Mouse (Mus musculus): ENCODE data around the gene Khnyn. TPM values are rescaled to one million over a fixed set of nuclear protein-coding genes. Genes with fewer than 3 reads are reported as not detected.

The Khnyn gene
- 10.1 and 11.7 TPM in 2 replicates for polyA plus RNA-seq (2015; fragmentation: Nextera tagmentation; extraction: Ambion mirVana)

- Histone ChIP-seq H3K4me2 (replicated peaks; ENCODE audit: low read depth, low read length) (peak within 1 kb of the TSS; percentile 74), H3K9me3 (ENCODE audit: low read length) (no peaks in the 10 kb centered on the region), H3K27me3 (replicated peaks; ENCODE audit: insufficient read depth, low read length) (no peaks in the 10 kb centered on the region), H3K27ac (ENCODE audit: low read length) (peak within 1 kb of the TSS; percentile 98), H3K36me3 (ENCODE audit: insufficient read depth, low read length) (peaks cover 17% of the 10 kb centered on the region; the same call in 1 of the 2 replicates), H3K4me1 (ENCODE audit: insufficient read depth, low read depth, low read length) (peaks cover 16% of the 10 kb centered on the region; the same call in 1 of the 2 replicates), H3K4me3 (ENCODE audit: low read depth, low read length) (peak within 1 kb of the TSS; percentile 85), H3K9ac (replicated peaks; ENCODE audit: low read depth) (peak within 1 kb of the TSS; percentile 92)
- peak; percentile 10; the same call in 1 of the 2 replicates for TF ChIP-seq CTCF (IDR thresholded peaks at IDR 0.05)
- no peak for TF ChIP-seq EP300 (IDR thresholded peaks at IDR 0.05)
- DNase-seq (ENCODE audit: low spot score) (peak; percentile 98), ATAC-seq (peak; percentile 98)
- WGBS, result 1% methylated on average over 20 of the region's 30 CpGs
Measured at GRCm38 (mm10) chr14:55884713-55885113, at the start of gene Khnyn. Gene Khnyn, plus strand, starts transcription at chr14:55884947.

- Histone ChIP-seq H3K36me3 (ENCODE audit: insufficient read depth, low read length) (no peaks in the 10 kb centered on the region), H3K9me3 (ENCODE audit: low read length) (no peaks in the 10 kb centered on the region), H3K4me2 (replicated peaks; ENCODE audit: low read depth, low read length) (no peak overlapping the region), H3K4me3 (ENCODE audit: low read depth, low read length) (no peak overlapping the region), H3K27me3 (replicated peaks; ENCODE audit: insufficient read depth, low read length) (no peaks in the 10 kb centered on the region), H3K27ac (ENCODE audit: low read length) (no peak overlapping the region), H3K9ac (replicated peaks; ENCODE audit: low read depth) (no peak overlapping the region), H3K4me1 (ENCODE audit: insufficient read depth, low read depth, low read length) (no peaks in the 10 kb centered on the region)
- no peak for DNase-seq (ENCODE audit: low spot score)
- TF ChIP-seq EP300 (IDR thresholded peaks at IDR 0.05), result no peak
- whole genome bisulfite sequencing, result 83% methylated on average over 4 of the region's 5 CpGs
- ATAC-seq, result no peak
Measured at GRCm38 (mm10) chr14:55838312-55838711, 46.4 kb upstream of the Khnyn start.

DNA sequence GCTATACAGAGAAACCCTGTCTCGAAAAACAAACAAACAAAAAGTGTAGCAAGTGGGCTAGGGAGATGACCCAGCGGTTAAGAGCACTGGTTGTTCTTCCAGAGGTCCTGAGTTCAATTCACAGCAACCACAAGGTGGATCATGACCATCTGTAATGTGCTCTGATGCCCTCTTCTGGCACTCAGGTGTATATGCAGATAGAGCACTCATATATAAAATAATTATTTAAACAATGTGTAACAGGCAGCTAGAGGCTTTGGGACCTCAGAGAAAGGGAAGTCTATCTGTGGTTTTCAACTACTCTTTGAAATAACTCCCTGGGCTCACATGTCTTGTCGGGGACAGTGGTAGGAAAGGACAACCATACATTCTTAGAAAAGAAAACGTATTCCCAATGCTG is 46.0 kb upstream of the Khnyn start:
- H3K27me3 ChIP-seq (replicated peaks; ENCODE audit: insufficient read depth, low read length), result no peaks in the 10 kb centered on the region
- TF ChIP-seq CTCF (IDR thresholded peaks at IDR 0.05) (peak; percentile 53), EP300 (IDR thresholded peaks at IDR 0.05) (no peak)
- H3K27ac ChIP-seq (ENCODE audit: low read length), result no peak overlapping the region
- 78% methylated on average over 4 of the region's 4 CpGs for WGBS
- H3K36me3 ChIP-seq (ENCODE audit: insufficient read depth, low read length), result no peaks in the 10 kb centered on the region
- H3K9me3 ChIP-seq (ENCODE audit: low read length), result no peaks in the 10 kb centered on the region
- no peak overlapping the region for H3K4me2 ChIP-seq (replicated peaks; ENCODE audit: low read depth, low read length)
- DNase-seq (ENCODE audit: low spot score) (no peak), ATAC-seq (no peak)
- H3K9ac ChIP-seq (replicated peaks; ENCODE audit: low read depth), result no peak overlapping the region
- no peak overlapping the region for H3K4me3 ChIP-seq (ENCODE audit: low read depth, low read length)
- H3K4me1 ChIP-seq (ENCODE audit: insufficient read depth, low read depth, low read length), result no peaks in the 10 kb centered on the region

DNA sequence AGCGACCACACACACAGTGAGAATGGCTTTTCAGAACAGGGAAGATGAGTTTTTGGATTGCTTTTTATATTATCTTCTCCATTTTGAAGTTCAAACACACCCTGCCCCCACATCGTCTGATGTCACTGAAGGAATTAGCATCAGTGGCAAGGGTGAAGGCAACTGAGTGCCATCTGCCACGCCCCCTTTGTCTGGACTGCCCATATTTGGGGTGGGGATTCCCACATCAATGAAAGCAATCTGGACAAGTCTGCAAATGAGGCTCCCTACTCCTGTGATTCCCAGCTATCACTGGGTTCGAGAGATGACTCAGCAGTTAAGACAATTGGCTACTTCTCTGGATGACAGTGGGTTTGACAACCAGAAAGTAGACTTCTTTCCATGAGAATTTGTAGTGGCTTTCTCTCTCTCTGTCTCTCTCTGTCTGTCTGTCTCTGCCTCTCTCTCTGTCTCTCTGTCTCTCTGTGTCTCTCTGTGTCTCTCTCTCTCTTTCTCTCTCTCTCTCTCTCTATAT is 43.8 kb upstream of the Khnyn start:
- ATAC-seq, result no peak
- no peaks in the 10 kb centered on the region for H3K4me1 ChIP-seq (ENCODE audit: insufficient read depth, low read depth, low read length)
- DNase-seq (ENCODE audit: low spot score), result no peak
- H3K9ac ChIP-seq (replicated peaks; ENCODE audit: low read depth), result no peak overlapping the region
- H3K27ac ChIP-seq (ENCODE audit: low read length), result no peak overlapping the region
- H3K9me3 ChIP-seq (ENCODE audit: low read length), result no peaks in the 10 kb centered on the region
- no peaks in the 10 kb centered on the region for H3K27me3 ChIP-seq (replicated peaks; ENCODE audit: insufficient read depth, low read length)
- 59% methylated on average over 4 of the region's 4 CpGs for WGBS
- no peak overlapping the region for H3K4me2 ChIP-seq (replicated peaks; ENCODE audit: low read depth, low read length)
- no peak overlapping the region for H3K4me3 ChIP-seq (ENCODE audit: low read depth, low read length)
- no peak for TF ChIP-seq CTCF (IDR thresholded peaks at IDR 0.05)
- TF ChIP-seq EP300 (IDR thresholded peaks at IDR 0.05), result no peak
- H3K36me3 ChIP-seq (ENCODE audit: insufficient read depth, low read length), result no peaks in the 10 kb centered on the region

- Histone ChIP-seq H3K9me3 (ENCODE audit: low read length) (no peaks in the 10 kb centered on the region), H3K4me3 (ENCODE audit: low read depth, low read length) (no peak overlapping the region), H3K4me2 (replicated peaks; ENCODE audit: low read depth, low read length) (no peak overlapping the region), H3K27ac (ENCODE audit: low read length) (no peak overlapping the region), H3K36me3 (ENCODE audit: insufficient read depth, low read length) (no peaks in the 10 kb centered on the region), H3K4me1 (ENCODE audit: insufficient read depth, low read depth, low read length) (no peaks in the 10 kb centered on the region), H3K27me3 (replicated peaks; ENCODE audit: insufficient read depth, low read length) (no peaks in the 10 kb centered on the region), H3K9ac (replicated peaks; ENCODE audit: low read depth) (no peak overlapping the region)
- no peak for ATAC-seq
- WGBS, result 82% methylated on average over 4 of the region's 4 CpGs
- TF ChIP-seq EP300 (IDR thresholded peaks at IDR 0.05), result no peak
- peak; percentile 53 for TF ChIP-seq CTCF (IDR thresholded peaks at IDR 0.05)
- DNase-seq (ENCODE audit: low spot score), result no peak
Measured at GRCm38 (mm10) chr14:55842794-55843193, 42.0 kb upstream of the Khnyn start.

DNA sequence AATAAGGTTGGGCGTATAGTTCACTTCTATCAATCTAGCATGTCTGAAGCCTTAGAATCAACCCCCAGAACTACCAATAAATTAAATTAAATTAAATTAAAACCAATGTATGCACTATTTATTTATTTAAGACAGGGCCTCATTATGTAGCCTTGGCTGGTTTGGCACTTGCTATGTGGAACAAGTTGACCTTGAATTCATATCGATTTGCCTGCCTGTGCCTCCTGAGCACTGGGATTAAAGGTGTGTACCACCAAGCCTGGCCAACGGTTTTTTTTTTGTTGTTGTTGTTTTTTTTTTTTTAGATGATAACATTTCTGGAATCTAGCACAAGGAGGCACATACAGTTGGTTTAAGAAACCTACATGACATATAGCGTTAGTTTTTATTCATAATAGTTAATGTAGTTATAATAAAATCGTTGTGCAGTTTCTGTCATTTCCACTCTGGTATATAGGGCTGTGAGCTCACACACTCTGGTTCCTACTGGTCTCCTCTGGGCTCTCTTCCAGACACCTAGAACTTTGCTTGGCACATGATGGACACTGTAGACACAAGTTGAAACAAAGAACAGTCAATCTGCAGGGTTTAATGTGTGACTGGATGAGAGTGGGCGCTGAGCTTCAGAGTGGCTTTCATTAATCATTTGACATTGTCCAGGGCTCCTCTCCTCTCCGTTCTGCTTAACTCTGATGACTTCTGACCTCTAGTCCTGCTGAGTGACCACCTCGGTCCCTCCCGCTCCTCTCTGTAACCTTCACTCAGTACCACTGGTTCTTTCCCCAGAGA is 39.0 kb upstream of the Khnyn start:
- Histone ChIP-seq H3K4me3 (ENCODE audit: low read depth, low read length) (no peak overlapping the region), H3K4me2 (replicated peaks; ENCODE audit: low read depth, low read length) (no peak overlapping the region), H3K9me3 (ENCODE audit: low read length) (no peaks in the 10 kb centered on the region), H3K27ac (ENCODE audit: low read length) (no peak overlapping the region), H3K36me3 (ENCODE audit: insufficient read depth, low read length) (no peaks in the 10 kb centered on the region), H3K4me1 (ENCODE audit: insufficient read depth, low read depth, low read length) (no peaks in the 10 kb centered on the region), H3K27me3 (replicated peaks; ENCODE audit: insufficient read depth, low read length) (no peaks in the 10 kb centered on the region), H3K9ac (replicated peaks; ENCODE audit: low read depth) (no peak overlapping the region)
- ATAC-seq (no peak), DNase-seq (ENCODE audit: low spot score) (no peak)
- TF ChIP-seq EP300 (IDR thresholded peaks at IDR 0.05) (no peak), CTCF (IDR thresholded peaks at IDR 0.05) (no peak)
- WGBS, result 66% methylated on average over 9 of the region's 9 CpGs

Data from lung, postnatal 0 days (tissue).